Comparison of ENCODE assay signal across 8 mouse cellular contexts in genomic region chr4:138447387-138447786, GRCm38 (mm10). TPM values are rescaled to one million over a fixed set of nuclear protein-coding genes. Genes with fewer than 3 reads are reported as not detected.
A peak's percentile ranks its signal among the peaks of the same experiment; 100 is the strongest.
DNase-seq lines count a peak whose midpoint lies in the region; ATAC-seq lines count a peak whose summit lies in the region.

No protein-coding gene starts in this region.

- H3K4me2 ChIP-seq in intestine, embryonic 15.5 days (replicated peaks), result no peak overlapping the region

- intact Hi-C loops in left cerebral cortex, postnatal 10 days (cut with DNase I), result loop anchor here (1.0 to 5.0 kb wide), 4 partner anchors 115 to 404 kb away; no protein-coding TSS in a partner anchor

- no peak overlapping the region for H3K4me3 ChIP-seq in intestine, embryonic 15.5 days (replicated peaks)

- ATAC-seq in intestine, embryonic 15.5 days, result peak; percentile 88

- peaks cover 2% of the 10 kb centered on the region; the same call in 1 of the 2 replicates for H3K4me1 ChIP-seq in intestine, embryonic 15.5 days (replicated peaks)

- H3K27me3 ChIP-seq in intestine, embryonic 15.5 days (replicated peaks), result no peaks in the 10 kb centered on the region

- no peaks in the 10 kb centered on the region for H3K9me3 ChIP-seq in intestine, embryonic 15.5 days

- H3K27ac ChIP-seq in intestine, embryonic 15.5 days, result no peak overlapping the region

- H3K36me3 ChIP-seq in intestine, embryonic 15.5 days, result no peaks in the 10 kb centered on the region

- DNase-seq in adrenal gland, adult 18-20 months (ENCODE audit: low spot score in 2 of 2), result peak; percentile 92 to 93
- DNase-seq in embryo, embryonic 10.5 days (ENCODE audit: low spot score), result peak; percentile 96
- DNase-seq in gastrocnemius, postnatal 25 days, result peak; percentile 69
- DNase-seq in left cerebral cortex, postnatal 10 days (ENCODE audit: extremely low spot score in 1 of 2, low spot score in 2 of 2), result peak; percentile 90 to 94
- peak; percentile 93 for DNase-seq in mesoderm, embryonic 11.5 days (ENCODE audit: low read depth, low spot score)
- peak; percentile 94 for DNase-seq in right cerebral cortex, postnatal 14 days
- DNase-seq in urinary bladder, postnatal 14 days (ENCODE audit: low spot score), result peak; percentile 91

- H3K9ac ChIP-seq in intestine, embryonic 15.5 days, result no peak overlapping the region

- under 1% methylated on average over 8 of the region's 8 CpGs for WGBS in intestine, embryonic 15.5 days

RNA-seq across cellular contexts. Expression of gene Camk2n1, which starts 6.7 kb away (rescaled TPM):
- 10 to 100 TPM; 20.3 to 29.6 TPM for total RNA-seq in adrenal gland, adult 18-20 months (2021)
- total RNA-seq in gastrocnemius, postnatal 25 days (2021), result 1 to 10 TPM; 4.2 to 5.5 TPM
- polyA plus RNA-seq in intestine, embryonic 15.5 days (2015; fragmentation: Nextera tagmentation; extraction: Ambion mirVana), result 4.8 and 5.5 TPM in 2 replicates
- 100 to 1,000 TPM; 377 to 385 TPM for total RNA-seq in left cerebral cortex, postnatal 10 days (2021)

RNA-seq across cellular contexts. Expression of gene Mul1, which starts 12.9 kb away (rescaled TPM):
- total RNA-seq in adrenal gland, adult 18-20 months (2021), result 10 to 100 TPM; 56.3 to 59.3 TPM
- 10 to 100 TPM; 41.5 to 43.0 TPM for total RNA-seq in gastrocnemius, postnatal 25 days (2021)
- polyA plus RNA-seq in intestine, embryonic 15.5 days (2015; fragmentation: Nextera tagmentation; extraction: Ambion mirVana), result 24.9 and 25.7 TPM in 2 replicates
- total RNA-seq in left cerebral cortex, postnatal 10 days (2021), result 10 to 100 TPM; 41.9 to 46.8 TPM

RNA-seq across cellular contexts. Expression of gene Fam43b, which starts 51.1 kb away (rescaled TPM):
- 1 to 10 TPM; 1.6 to 2.2 TPM for total RNA-seq in adrenal gland, adult 18-20 months (2021)
- total RNA-seq in gastrocnemius, postnatal 25 days (2021), result not detected
- 0.05 TPM in 1 of 2 replicates, not detected in the other for polyA plus RNA-seq in intestine, embryonic 15.5 days (2015; fragmentation: Nextera tagmentation; extraction: Ambion mirVana)
- total RNA-seq in left cerebral cortex, postnatal 10 days (2021), result 10 to 100 TPM; 33.5 to 39.5 TPM

Comparison
In these comparisons a context has a peak if more than half of its experiments do, and no peak if none do; other contexts are left out.
1. RNA of gene Camk2n1, which starts 6.7 kb away (total RNA-seq): 377 to 385 TPM in left cerebral cortex, postnatal 10 days; 20.3 to 29.6 TPM in adrenal gland, adult 18-20 months and 4.2 to 5.5 TPM in gastrocnemius, postnatal 25 days; every median in the first group is over 10 times any median in the second.
2. RNA of gene Fam43b, which starts 51.1 kb away (total RNA-seq): 33.5 to 39.5 TPM in left cerebral cortex, postnatal 10 days; 1.6 to 2.2 TPM in adrenal gland, adult 18-20 months and not detected in gastrocnemius, postnatal 25 days; every median in the first group is over 10 times any median in the second.
3. Peak in every context shown above with its lines, with median percentiles within 50 percentile points of each other: DNase-seq.